ENCODE assay signal across 19 mouse cellular contexts in the genomic region with DNA sequence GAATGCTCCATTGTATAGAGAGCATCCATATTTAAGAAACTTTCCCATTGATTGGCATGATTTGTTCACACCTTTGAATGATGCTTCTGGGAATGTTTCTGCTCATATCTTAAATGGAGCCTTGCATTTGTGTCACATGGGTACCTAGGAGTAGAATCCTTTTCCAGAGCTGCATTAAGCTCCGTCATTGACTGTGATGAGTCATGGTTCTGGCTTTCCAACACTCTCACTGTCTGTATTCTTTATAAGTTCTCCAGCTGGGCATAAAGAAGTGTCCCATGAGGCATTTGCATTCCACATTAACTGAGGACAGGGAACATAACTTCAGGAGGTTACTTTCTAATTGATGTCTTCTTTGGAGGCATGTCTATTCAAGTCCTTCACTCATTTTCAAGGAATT.
"Had no signal": no experiment of that assay in that cellular context is flagged by ENCODE, and none has a peak within 500 bp of the region (broad histone marks: within the 10 kb centered on the region; RNA-seq: fewer than 3 reads in every experiment).

No protein-coding gene starts in this region.

- ATAC-seq: forebrain, embryonic 13.5 days; forebrain, embryonic 14.5 days; forebrain, embryonic 15.5 days; forebrain, embryonic 16.5 days; forebrain, postnatal 0 days had no signal

- DNase-seq: cerebellum, adult 9-11 months; cerebellum, postnatal 10 days; cerebellum, postnatal 14 days; cerebellum, postnatal 25 days; cerebellum, postnatal 36 days; embryo, embryonic 11 days; forebrain, postnatal 0 days; gastrocnemius, adult 2 months; gastrocnemius, postnatal 10 days; gastrocnemius, postnatal 14 days; gastrocnemius, postnatal 25 days; gastrocnemius, postnatal 36 days; heart, adult 11 months; heart, adult 18-20 months; heart, adult 2 months had no signal
